19 mouse cellular contexts compared by ENCODE assay signal in the genomic region with DNA sequence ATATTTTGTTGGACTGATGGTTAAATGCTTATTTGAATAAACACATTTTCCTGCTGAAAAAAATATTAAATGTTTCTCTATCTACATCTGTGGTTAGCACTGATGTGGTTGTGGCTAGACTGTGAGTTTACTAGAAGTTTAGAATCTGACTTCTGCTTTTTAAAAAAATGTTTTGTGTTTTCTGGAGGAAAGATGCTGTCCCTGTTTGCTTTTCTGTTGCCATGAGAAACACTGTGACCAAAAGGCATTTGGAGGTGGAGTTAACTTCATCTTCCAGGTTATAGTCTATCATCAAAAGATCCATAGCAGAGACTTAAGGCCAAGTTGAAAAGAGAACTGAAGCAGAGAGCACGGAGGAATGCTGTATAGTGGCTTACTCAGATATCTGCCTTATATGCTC.
DNase-seq lines count a peak whose midpoint lies in the region; ATAC-seq lines count a peak whose summit lies in the region.
"Had no signal": no experiment of that assay in that cellular context is flagged by ENCODE, and none has a peak within 500 bp of the region (broad histone marks: within the 10 kb centered on the region; RNA-seq: fewer than 3 reads in every experiment).

No protein-coding gene starts in this region.

- ATAC-seq in common myeloid progenitor, adult 5-6 weeks (replicated peaks; ENCODE audit: low read depth, poor library complexity, severe bottlenecking), result peak; percentile 82
- peak; percentile 72 to 88 for ATAC-seq in hematopoietic stem cell, adult 5-6 weeks (replicated peaks in 1 of 2; ENCODE audit: insufficient read depth in 1 of 2, low FRiP score in 2 of 2, low TSS enrichment in 1 of 2, low read depth in 1 of 2, poor library complexity in 2 of 2, severe bottlenecking in 2 of 2)
- ATAC-seq: activated CD4-positive, CD25-positive, alpha-beta regulatory T cell, adult 4 months; forebrain, embryonic 13.5 days; forebrain, embryonic 15.5 days; forebrain, postnatal 0 days; Patski had no signal

- DNase-seq in 416B (ENCODE audit: low read depth), result peak; percentile 64
- no peak for DNase-seq in spleen, postnatal 36 days (ENCODE audit: low spot score in 2 of 2)
- DNase-seq in heart, postnatal 4 days, result no peak
- DNase-seq in adrenal gland, postnatal 14 days, result no peak
- DNase-seq: adrenal gland, adult 8-10 months; adrenal gland, postnatal 25 days; cerebellum, adult 11-12 months; cerebellum, adult 2 months; cerebellum, adult 9-10 months; cerebellum, postnatal 10 days; cerebellum, postnatal 25 days; embryo, embryonic 11 days; forebrain, postnatal 0 days had no signal
